Mouse (Mus musculus) layer of hippocampus, postnatal 25 days (tissue): ENCODE measurements around the gene Twist2. TPM values are rescaled to one million over a fixed set of nuclear protein-coding genes. Genes with fewer than 3 reads are reported as not detected.

ENCODE experiments used
- DNase-seq, 2 experiments: peaks; one replicate each; pipeline ENCODE4 v3.0.0; 2022; ENCODE audit warnings: mixed read lengths in 2 of 2, low spot score in 1 of 2; ENCODE audit errors: extremely low spot score in 1 of 2
- total RNA-seq, 2 experiments: library from RNA; stranded (reverse); gene quantifications; 2 replicates each; pipeline ENCODE4 v1.2.3; 2021

Twist2 gene
- total RNA-seq, 2 experiments from 2014 or later: 1.3 to 1.5 TPM

DNA sequence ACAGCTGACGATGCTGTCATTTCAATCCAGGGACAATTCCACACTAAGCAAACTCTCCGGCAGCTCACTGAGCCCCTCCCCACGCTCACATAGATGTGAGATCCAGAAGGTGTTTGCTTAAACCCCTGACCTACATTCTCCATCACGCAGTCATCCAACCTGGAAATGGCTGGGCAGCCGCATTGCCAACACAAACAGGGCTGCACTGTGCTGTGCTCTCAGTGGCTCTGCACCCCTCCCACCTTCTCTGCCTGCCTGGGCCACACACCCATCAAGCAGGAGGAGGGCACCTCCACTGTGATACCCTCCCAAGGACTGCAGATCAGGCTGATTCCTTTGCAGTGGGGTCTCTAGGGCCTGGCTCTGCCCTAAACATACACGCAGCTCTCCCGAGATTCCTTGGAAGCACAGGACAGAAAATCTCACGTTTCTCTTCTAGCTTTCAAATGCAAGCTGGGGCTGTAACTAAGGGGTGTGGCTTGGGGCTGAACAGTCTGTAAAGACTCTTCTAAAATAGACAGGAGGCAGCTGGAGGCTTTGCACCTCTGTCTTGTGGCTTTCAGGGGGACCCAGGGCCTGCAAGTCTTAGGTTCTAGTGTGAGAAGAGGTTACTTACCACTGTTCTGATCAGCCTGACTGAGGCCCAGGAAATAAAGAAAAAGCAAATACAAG, 71.3 kb downstream of the Twist2 start:
- no peak for DNase-seq

DNA sequence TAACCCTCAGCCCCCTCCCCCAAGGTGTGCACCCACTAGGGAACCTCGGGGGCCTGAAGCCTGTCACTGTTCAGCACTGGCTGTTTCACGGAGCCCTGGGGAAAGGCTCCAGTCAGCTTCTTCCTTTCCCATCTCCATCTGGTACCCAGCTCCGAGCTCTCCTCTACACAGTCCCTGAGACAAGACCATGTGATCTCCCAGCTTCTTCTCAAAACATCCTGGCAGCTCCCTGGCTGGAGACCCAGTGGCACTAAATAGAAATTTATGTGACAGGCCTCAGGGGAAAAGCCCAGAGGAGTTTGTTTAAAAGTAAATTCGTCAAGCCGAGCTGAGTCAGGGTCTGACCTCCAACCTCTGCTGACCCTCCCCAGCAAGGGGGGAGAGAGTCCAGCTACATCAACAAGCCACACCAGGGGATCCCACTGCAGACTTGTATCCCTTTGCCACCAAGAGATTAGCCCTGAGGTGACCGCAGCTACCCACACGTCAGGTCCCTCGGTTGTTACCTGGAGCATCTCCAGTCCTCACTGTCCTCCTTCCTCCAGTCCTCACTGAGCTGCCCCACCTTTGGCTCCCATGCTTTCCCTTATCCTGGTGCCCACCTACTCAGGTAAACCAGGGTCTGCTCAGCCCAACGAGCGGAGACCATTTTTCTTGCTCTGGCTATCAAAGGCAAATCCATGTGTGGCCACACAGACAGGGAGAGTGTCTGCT, 72.5 kb downstream of the Twist2 start:
- no peak for DNase-seq

DNA sequence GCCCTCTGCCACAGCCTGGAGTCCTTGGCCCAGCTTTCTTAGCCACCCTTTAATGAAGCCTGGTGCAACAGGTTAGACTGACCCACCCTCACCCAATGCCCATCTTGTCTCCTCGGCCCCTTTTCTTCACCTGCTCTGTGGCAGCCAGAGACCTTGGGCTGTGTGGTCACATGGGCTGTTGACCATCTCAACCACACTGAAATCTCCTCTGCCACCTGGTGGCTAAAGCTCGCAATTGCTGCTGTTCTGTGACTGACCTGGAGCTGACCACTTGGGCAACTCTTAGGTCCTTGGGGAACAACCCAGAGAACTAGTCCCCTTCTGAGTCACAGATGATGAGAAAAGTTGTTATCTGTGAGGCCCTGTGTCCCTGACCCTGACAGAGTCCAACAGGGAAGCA, 73.4 kb downstream of the Twist2 start:
- DNase-seq: peak in 1 of 2 experiments; percentile 63

DNA sequence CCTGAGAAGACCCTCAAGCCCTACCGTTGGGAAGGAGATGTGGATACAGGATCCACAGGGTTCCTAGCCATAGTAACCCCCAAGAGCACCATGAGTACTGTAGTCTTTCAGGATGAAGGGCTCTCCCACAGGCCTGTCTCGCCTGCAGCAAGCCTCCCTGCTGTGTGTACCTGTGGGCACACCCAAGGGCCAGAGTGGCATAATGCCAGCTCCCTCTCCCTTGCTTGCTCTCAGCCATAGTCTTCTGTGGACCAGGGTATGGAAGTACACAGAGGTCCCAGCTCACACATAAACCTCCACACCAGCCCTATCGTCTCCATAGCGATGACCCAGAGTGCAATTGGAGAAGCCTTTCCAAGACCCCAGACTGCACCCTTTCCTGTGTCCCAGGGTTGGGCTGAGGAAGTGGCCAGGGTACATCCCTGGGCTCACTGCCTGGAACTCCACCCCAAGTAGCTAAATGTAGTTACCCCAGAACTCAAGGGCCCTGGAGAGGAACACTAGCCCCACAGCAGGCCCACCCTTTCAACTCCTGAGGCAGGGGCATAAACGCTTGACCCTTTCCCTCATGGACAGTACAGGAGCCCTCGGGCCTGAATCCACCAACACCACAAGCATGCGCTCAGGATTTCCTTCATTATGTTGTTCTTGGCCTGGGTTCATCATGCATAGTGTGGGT, 73.9 kb downstream of the Twist2 start:
- DNase-seq: no peak

DNA sequence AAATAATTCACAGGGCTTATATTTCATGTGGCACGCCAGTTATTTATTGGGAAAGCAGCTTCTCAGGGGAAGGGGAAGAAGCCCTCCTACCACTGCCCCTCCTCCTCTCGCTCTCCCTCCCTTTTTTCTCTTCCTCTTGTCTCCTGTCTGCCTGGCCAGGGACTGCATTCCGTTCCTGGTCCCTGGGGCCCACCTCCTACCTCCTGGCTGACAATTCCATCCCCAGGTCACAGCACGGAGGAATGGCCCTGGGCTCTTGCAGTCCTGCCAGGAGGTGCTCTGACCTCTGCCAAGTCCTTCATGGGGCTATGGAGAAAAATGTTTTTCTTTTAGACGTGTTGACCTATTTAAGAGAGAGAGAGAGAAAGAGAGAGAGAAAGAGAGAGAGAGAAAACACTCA, 77.4 kb downstream of the Twist2 start:
- no peak for DNase-seq

DNA sequence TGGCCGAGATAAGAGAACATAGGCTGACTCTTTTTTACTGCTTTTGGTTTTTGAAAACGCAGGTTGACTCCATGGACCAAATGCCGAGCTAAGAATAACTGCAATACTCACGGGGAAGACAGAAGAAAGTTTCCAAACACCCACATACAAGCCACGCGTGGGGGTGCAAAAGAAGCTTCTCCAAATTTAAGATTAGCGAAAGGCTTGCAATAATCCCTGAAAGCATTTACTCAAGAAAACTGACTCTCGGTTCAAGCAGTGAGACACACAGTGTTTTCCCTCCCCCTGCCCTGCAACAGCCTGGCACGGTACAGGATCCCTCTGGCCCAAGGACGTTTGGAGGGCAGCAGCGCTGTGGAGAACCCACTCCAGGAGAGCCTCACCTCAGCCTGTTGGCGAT, 78.9 kb downstream of the Twist2 start:
- no peak for DNase-seq

DNA sequence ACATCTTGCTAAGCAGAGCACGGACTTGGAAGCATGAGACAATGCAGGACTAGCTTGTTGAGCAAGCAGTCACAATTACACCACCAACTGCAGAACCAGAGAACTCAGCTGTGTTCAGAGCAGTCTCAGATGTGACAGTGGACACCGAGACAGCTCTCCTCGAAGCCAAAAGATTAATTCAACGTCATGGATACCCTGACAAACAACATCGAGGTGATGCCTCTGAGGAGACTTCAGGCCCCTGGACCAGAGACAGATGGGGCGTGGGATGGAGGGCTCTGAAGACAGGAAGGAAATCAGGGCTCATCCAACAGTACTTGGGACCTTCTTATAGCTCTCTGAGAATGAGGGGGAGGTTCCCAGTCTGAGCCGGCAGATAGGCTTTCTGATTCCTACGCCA, 79.6 kb downstream of the Twist2 start:
- no peak for DNase-seq

DNA sequence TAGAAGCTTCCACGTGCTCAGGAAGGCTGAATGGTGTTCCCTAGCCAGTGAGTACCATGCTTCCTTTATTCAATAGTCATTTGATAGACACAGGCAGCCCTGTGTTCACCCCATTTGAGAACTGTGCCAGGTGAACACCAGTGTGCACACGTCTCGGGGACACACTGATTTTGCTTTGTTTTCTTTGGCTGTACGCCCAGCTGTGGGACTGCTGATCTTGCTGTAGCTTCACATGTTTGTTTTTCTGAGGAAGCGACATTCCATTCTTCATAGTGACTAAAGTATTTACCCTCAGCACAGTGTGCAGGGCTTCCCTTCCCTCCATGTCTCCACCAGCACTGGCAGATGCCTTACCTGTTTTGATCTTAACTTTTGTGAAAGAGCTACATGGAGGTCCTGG, 81.9 kb downstream of the Twist2 start:
- no peak for DNase-seq

DNA sequence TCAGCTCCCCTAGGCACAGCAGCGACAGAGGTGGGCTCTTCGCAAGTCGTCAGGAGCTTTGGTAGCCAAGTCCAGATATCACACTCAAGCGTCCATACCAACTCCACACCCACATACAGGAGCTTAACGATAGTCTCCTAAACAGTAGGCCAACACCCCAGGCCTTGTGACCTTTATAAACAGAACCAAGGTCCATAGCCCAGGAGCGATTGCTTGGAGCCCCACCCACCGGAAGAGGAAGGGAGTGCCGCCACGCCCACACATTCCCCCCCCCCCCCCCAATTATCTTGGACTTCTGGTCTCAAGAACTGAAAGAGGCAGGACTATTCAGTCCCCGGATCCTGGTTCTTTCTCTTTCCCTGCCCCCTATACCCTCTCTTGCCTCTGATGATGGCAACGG, 92.3 kb downstream of the Twist2 start:
- no peak for DNase-seq

DNA sequence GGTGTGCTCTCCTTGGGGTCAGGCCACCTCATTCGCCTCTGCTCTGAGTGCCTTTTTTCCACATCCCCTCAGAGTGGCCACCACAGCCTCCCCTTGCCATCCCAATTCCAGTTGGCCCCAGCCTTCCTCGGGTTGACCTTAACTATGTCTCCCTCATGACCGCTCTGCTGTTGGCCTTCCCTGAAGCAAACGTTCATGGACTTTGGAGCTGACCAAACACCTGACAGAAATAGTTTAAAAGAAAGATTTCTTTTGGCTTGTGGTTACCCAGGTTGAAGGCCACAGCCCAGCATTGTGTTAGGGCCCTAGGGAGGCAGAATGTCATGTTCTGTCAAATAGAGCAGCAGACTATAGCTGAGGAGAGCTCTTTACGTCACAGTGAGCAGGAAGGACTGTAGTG, 93.0 kb downstream of the Twist2 start:
- no peak for DNase-seq

DNA sequence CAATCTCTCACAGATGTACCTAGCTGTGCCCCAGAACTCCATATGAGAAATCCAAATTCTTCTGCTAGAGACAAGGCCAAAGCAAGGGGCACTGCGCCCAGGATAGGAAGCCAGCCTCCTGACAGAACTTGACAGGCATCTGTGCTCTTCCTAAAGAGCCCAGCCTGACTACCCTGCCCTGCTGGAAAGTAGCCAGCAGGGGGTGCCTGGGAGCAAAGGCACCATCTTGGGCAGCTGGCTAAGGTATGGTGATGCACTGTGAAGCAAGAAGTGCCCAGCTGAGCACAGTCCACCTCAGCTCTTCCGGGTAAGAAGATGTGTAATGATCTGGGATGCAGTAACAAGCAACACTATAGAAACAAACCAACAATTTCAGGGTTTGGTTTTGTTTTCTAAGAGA, 95.8 kb downstream of the Twist2 start:
- no peak for DNase-seq
